Mouse (Mus musculus) lung, postnatal 0 days (tissue): ENCODE measurements at regions not wholly inside any gene's neighbourhood (a gene's known extent, or its start where the extent isn't known, plus 50 kb on each side); places are given as distances from the start of the nearest gene placed in this dataset.
A peak's percentile ranks its signal among the peaks of the same experiment; 100 is the strongest.

Source experiments
- ATAC-seq: fragments of 200-750 bp; cut with Nextera tagmentation; 2 replicates; pipeline ENCODE4 v1.8.0; 2017; ENCODE audit warnings: moderate library complexity
- DNase-seq: peaks from one replicate; pipeline ENCODE4 v3.0.0-alpha.2; 2016; ENCODE audit warnings: low spot score
- H3K27ac ChIP-seq: fragments of 300-500 bp; sonication (generic); 2 replicates; pipeline ENCODE4 v1.5.1; 2014; ENCODE audit warnings: antibody characterized with exemption, mild to moderate bottlenecking, low read length, mixed read lengths
- H3K27me3 ChIP-seq: fragments of 300-500 bp; sonication (generic); replicated peaks from 2 replicates; pipeline ENCODE4 v1.6.1; 2014; ENCODE audit warnings: low read length, mixed read lengths; ENCODE audit not compliant: insufficient read depth
- H3K36me3 ChIP-seq: fragments of 300-500 bp; sonication (generic); 2 replicates; pipeline ENCODE4 v1.6.1; 2014; ENCODE audit warnings: low read length, mixed read lengths; ENCODE audit not compliant: insufficient read depth
- H3K4me1 ChIP-seq: fragments of 300-500 bp; sonication (generic); 2 replicates; pipeline ENCODE4 v1.6.1; 2014; ENCODE audit warnings: antibody characterized with exemption, low read depth, low read length, mixed read lengths; ENCODE audit not compliant: insufficient read depth
- H3K4me2 ChIP-seq: fragments of 300-500 bp; sonication (generic); replicated peaks from 2 replicates; pipeline ENCODE4 v1.6.1; 2014; ENCODE audit warnings: low read depth, mild to moderate bottlenecking, low read length, moderate library complexity, mixed read lengths
- H3K4me3 ChIP-seq: fragments of 300-500 bp; sonication (generic); 2 replicates; pipeline ENCODE4 v1.5.1; 2014; ENCODE audit warnings: low read depth, low read length
- H3K9ac ChIP-seq: fragments of 300-500 bp; sonication (generic); replicated peaks from 2 replicates; pipeline ENCODE4 v1.6.1; 2014; ENCODE audit warnings: low read depth, mild to moderate bottlenecking
- H3K9me3 ChIP-seq: fragments of 300-500 bp; sonication (generic); 2 replicates; pipeline ENCODE4 v1.6.1; 2016; ENCODE audit warnings: low read length, mixed read lengths
- CTCF ChIP-seq: IDR thresholded peaks from 2 replicates; pipeline ENCODE4 v1.5.1; 2016; ENCODE audit warnings: antibody characterized with exemption, mild to moderate bottlenecking
- EP300 ChIP-seq: IDR thresholded peaks from 2 replicates; pipeline ENCODE4 v1.6.1; 2016; ENCODE audit warnings: antibody characterized with exemption, mild to moderate bottlenecking, control low read depth
- WGBS: fragments of 180-500 bp; shearing (Covaris S2); extraction: QIAGEN DNeasy Blood & Tissue Kit; methylation state at CpG from one replicate; pipeline ENCODE4 v1.1.7; 2014; 5-methylcytosine and 5-hydroxymethylcytosine counted together

GRCm38 (mm10) chr12:59507431-59507830, 287.9 kb upstream of the Fbxo33 start:
- H3K27ac ChIP-seq = no peak overlapping the region
- WGBS = 50% methylated on average over 1 of the region's 1 CpGs
- no peak for DNase-seq
- no peaks in the 10 kb centered on the region for H3K4me1 ChIP-seq
- H3K9ac ChIP-seq = no peak overlapping the region
- no peak for ATAC-seq
- H3K9me3 ChIP-seq = no peaks in the 10 kb centered on the region
- no peak for TF ChIP-seq CTCF
- no peaks in the 10 kb centered on the region for H3K27me3 ChIP-seq
- H3K4me2 ChIP-seq = no peak overlapping the region
- H3K36me3 ChIP-seq = no peaks in the 10 kb centered on the region
- H3K4me3 ChIP-seq = no peak overlapping the region

GRCm38 (mm10) chr12:59497434-59497833, 277.9 kb upstream of the Fbxo33 start:
- H3K36me3 ChIP-seq = no peaks in the 10 kb centered on the region
- WGBS = 90% methylated on average over 1 of the region's 1 CpGs
- no peaks in the 10 kb centered on the region for H3K27me3 ChIP-seq
- no peak overlapping the region for H3K4me2 ChIP-seq
- no peak overlapping the region for H3K9ac ChIP-seq
- no peak for ATAC-seq
- H3K4me1 ChIP-seq = no peaks in the 10 kb centered on the region
- no peaks in the 10 kb centered on the region for H3K9me3 ChIP-seq
- no peak overlapping the region for H3K27ac ChIP-seq
- no peak for TF ChIP-seq EP300
- no peak overlapping the region for H3K4me3 ChIP-seq
- no peak for DNase-seq

GRCm38 (mm10) chr12:59488019-59488418, 268.5 kb upstream of the Fbxo33 start:
- no peak for TF ChIP-seq EP300
- no peak for TF ChIP-seq CTCF
- H3K27me3 ChIP-seq = no peaks in the 10 kb centered on the region
- H3K4me2 ChIP-seq = no peak overlapping the region
- 59% methylated on average over 6 of the region's 6 CpGs for WGBS
- H3K27ac ChIP-seq = no peak overlapping the region
- H3K4me3 ChIP-seq = no peak overlapping the region
- no peaks in the 10 kb centered on the region for H3K36me3 ChIP-seq
- ATAC-seq = no peak
- no peaks in the 10 kb centered on the region for H3K4me1 ChIP-seq
- no peak for DNase-seq
- H3K9ac ChIP-seq = no peak overlapping the region
- no peaks in the 10 kb centered on the region for H3K9me3 ChIP-seq

GRCm38 (mm10) chr12:59487507-59487906, 268.0 kb upstream of the Fbxo33 start:
- no peak overlapping the region for H3K4me2 ChIP-seq
- no peaks in the 10 kb centered on the region for H3K9me3 ChIP-seq
- no peak for TF ChIP-seq EP300
- TF ChIP-seq CTCF = no peak
- no peak for ATAC-seq
- H3K36me3 ChIP-seq = no peaks in the 10 kb centered on the region
- no peak overlapping the region for H3K9ac ChIP-seq
- H3K4me1 ChIP-seq = no peaks in the 10 kb centered on the region
- no peak overlapping the region for H3K27ac ChIP-seq
- 90% methylated on average over 1 of the region's 1 CpGs for WGBS
- DNase-seq = no peak
- H3K4me3 ChIP-seq = no peak overlapping the region
- no peaks in the 10 kb centered on the region for H3K27me3 ChIP-seq

GRCm38 (mm10) chr12:59460997-59461961, 241.8 kb upstream of the Fbxo33 start:
- Histone ChIP-seq H3K4me2 (no peak overlapping the region), H3K9ac (no peak overlapping the region), H3K36me3 (no peaks in the 10 kb centered on the region), H3K9me3 (no peaks in the 10 kb centered on the region), H3K27ac (no peak overlapping the region), H3K4me1 (no peaks in the 10 kb centered on the region), H3K4me3 (no peak overlapping the region), H3K27me3 (no peaks in the 10 kb centered on the region)
- ATAC-seq (no peak), DNase-seq (no peak)
- TF ChIP-seq EP300 = no peak
- no peak for TF ChIP-seq CTCF
- 64% methylated on average over 10 of the region's 10 CpGs for WGBS

GRCm38 (mm10) chr12:59456175-59456851, 236.8 kb upstream of the Fbxo33 start:
- DNase-seq = no peak
- Histone ChIP-seq H3K4me1 (no peaks in the 10 kb centered on the region), H3K27me3 (no peaks in the 10 kb centered on the region), H3K36me3 (no peaks in the 10 kb centered on the region), H3K9ac (no peak overlapping the region), H3K9me3 (no peaks in the 10 kb centered on the region), H3K27ac (no peak overlapping the region), H3K4me3 (no peak overlapping the region), H3K4me2 (no peak overlapping the region)
- 0 out of 2 replicates have a peak, but pooled peaks have one; percentile 17 for ATAC-seq
- WGBS = 60% methylated on average over 5 of the region's 5 CpGs
- TF ChIP-seq CTCF (no peak), EP300 (no peak)
